Mouse (Mus musculus) bone marrow, adult 2 months (tissue): ENCODE results near the gene Lmna.

Experiments
- CTCF ChIP-seq: fragments of 200-500 bp; IDR thresholded peaks from 2 replicates; pipeline ENCODE4 v1.5.1; 2011; ENCODE audit warnings: low read length, control low read depth; ENCODE audit not compliant: control insufficient read depth, insufficient read depth
- POLR2A ChIP-seq: fragments of 200-500 bp; IDR thresholded peaks from 2 replicates; pipeline ENCODE4 v1.6.1; 2011; ENCODE audit warnings: low read depth, mild to moderate bottlenecking, control low read depth, low read length, borderline replicate concordance; ENCODE audit not compliant: control insufficient read depth

- TF ChIP-seq CTCF (no peak), POLR2A (no peak)
Measured at GRCm38 (mm10) chr3:88465127-88465526, 44.6 kb downstream of the Lmna start.
